26 mouse cellular contexts compared by ENCODE assay signal in the genomic region with DNA sequence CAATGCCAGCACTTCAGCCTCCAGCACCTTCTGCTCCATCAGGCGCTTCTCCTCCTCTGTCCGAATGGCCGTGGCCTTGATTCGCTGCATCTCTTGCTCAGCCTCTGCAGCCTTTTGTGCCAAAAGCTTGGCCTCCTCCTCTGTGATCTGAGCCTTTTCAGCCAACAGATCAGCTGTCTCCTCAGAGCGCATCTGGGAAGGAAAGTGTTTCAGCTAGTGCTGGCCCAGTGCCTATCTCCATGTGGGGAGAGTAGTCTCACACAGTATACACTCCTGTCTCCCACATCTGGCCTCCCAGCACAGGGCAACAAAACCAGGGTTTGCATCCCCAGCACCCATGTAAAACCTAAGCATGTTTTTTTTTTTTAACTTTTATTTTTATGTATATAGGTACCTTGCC. TPM values are rescaled to one million over a fixed set of nuclear protein-coding genes. Genes with fewer than 3 reads are reported as not detected.
DNase-seq lines count a peak whose midpoint lies in the region; ATAC-seq lines count a peak whose summit lies in the region.
"Had no signal": no experiment of that assay in that cellular context is flagged by ENCODE, and none has a peak within 500 bp of the region (broad histone marks: within the 10 kb centered on the region; RNA-seq: fewer than 3 reads in every experiment).

No protein-coding gene starts in this region.

- H3K4me3 ChIP-seq in heart, embryonic 10.5 days, result no peak overlapping the region
- H3K4me3 ChIP-seq in limb, embryonic 10.5 days, result no peak overlapping the region
- H3K4me3 ChIP-seq: embryonic facial prominence, embryonic 12.5 days; embryonic facial prominence, embryonic 15.5 days; gastrocnemius, adult 2 months; heart, adult 2 months; hindbrain, embryonic 10.5 days; hindbrain, embryonic 13.5 days; intestine, embryonic 15.5 days had no signal

- DNase-seq in heart, postnatal 10 days, result peak; percentile 23 to 31
- DNase-seq in heart, embryonic 10.5 days (ENCODE audit: low spot score), result no peak
- DNase-seq in ovary, adult 18-20 months (ENCODE audit: low spot score), result peak; percentile 32
- DNase-seq in ovary, postnatal 14 days (ENCODE audit: low spot score), result no peak
- DNase-seq in limb, embryonic 10.5 days (ENCODE audit: low spot score), result no peak
- DNase-seq in embryo, embryonic 10.5 days (ENCODE audit: low spot score), result no peak
- DNase-seq: adrenal gland, adult 2 months; adrenal gland, postnatal 36 days; B cell, adult 2 months; cerebellum, adult 18-20 months; cerebellum, adult 9-10 months; cerebellum, postnatal 14 days; forebrain, postnatal 0 days; gastrocnemius, adult 2 months; gastrocnemius, postnatal 14 days had no signal

- ATAC-seq in megakaryocyte progenitor cell, adult 5-6 weeks (replicated peaks; ENCODE audit: poor library complexity), result 0 out of 2 replicates have a peak, but pooled peaks have one; percentile 31
- ATAC-seq: forebrain, embryonic 14.5 days; forebrain, postnatal 0 days; hindbrain, embryonic 16.5 days; intestine, embryonic 15.5 days had no signal

- H3K27ac ChIP-seq in heart, embryonic 10.5 days, result no peak overlapping the region
- H3K27ac ChIP-seq in limb, embryonic 10.5 days, result no peak overlapping the region
- H3K27ac ChIP-seq: embryonic facial prominence, embryonic 12.5 days; embryonic facial prominence, embryonic 15.5 days; gastrocnemius, adult 2 months; heart, adult 2 months; hindbrain, embryonic 10.5 days; hindbrain, embryonic 13.5 days; intestine, embryonic 15.5 days had no signal

- intact Hi-C loops in heart, postnatal 10 days (cut with DNase I), result no loop called here

- H3K27me3 ChIP-seq in heart, embryonic 10.5 days (ENCODE audit: insufficient read depth, poor library complexity, severe bottlenecking), result no peaks in the 10 kb centered on the region
- H3K27me3 ChIP-seq in limb, embryonic 10.5 days (ENCODE audit: low read depth, poor library complexity, severe bottlenecking), result no peaks in the 10 kb centered on the region
- H3K27me3 ChIP-seq: CH12.LX; embryonic facial prominence, embryonic 12.5 days; embryonic facial prominence, embryonic 15.5 days; hindbrain, embryonic 13.5 days; intestine, embryonic 15.5 days had no signal

- H3K9me3 ChIP-seq in heart, embryonic 10.5 days, result no peaks in the 10 kb centered on the region
- no peaks in the 10 kb centered on the region for H3K9me3 ChIP-seq in limb, embryonic 10.5 days (replicated peaks)
- H3K9me3 ChIP-seq: embryonic facial prominence, embryonic 12.5 days; embryonic facial prominence, embryonic 15.5 days; G1E; hindbrain, embryonic 10.5 days; hindbrain, embryonic 13.5 days; intestine, embryonic 15.5 days had no signal

- 93% methylated on average over 5 of the region's 5 CpGs for WGBS in heart, embryonic 10.5 days
- 95% methylated on average over 5 of the region's 5 CpGs for WGBS in limb, embryonic 10.5 days

- H3K36me3 ChIP-seq in heart, embryonic 10.5 days, result peaks cover 69% of the 10 kb centered on the region
- H3K36me3 ChIP-seq in limb, embryonic 10.5 days, result peaks cover 85% of the 10 kb centered on the region

- H3K4me1 ChIP-seq in heart, embryonic 10.5 days, result no peaks in the 10 kb centered on the region
- peaks cover 22% of the 10 kb centered on the region for H3K4me1 ChIP-seq in limb, embryonic 10.5 days
- H3K4me1 ChIP-seq: embryonic facial prominence, embryonic 12.5 days; embryonic facial prominence, embryonic 15.5 days; intestine, embryonic 15.5 days had no signal

RNA-seq across cellular contexts. Expression of a gene that starts 43.1 kb away (rescaled TPM):
- not detected for total RNA-seq in heart, postnatal 10 days (2021)
- 0.11 and 0.15 TPM in 2 replicates for polyA plus RNA-seq in heart, embryonic 10.5 days (2016; fragmentation: Nextera tagmentation; extraction: Ambion mirVana)
- total RNA-seq in megakaryocyte progenitor cell, adult 5-6 weeks (2015), result not detected in 2 replicates
- not detected in 2 replicates for total RNA-seq in megakaryocyte progenitor cell, adult 5-6 weeks (2017)
- 0.10 and 0.13 TPM in 2 replicates for polyA plus RNA-seq in limb, embryonic 10.5 days (2016; fragmentation: Nextera tagmentation; extraction: Ambion mirVana)
- total RNA-seq: G1E; heart, adult 2 months had no signal
- polyA plus RNA-seq: G1E; heart, adult 2 months had no signal

RNA-seq across cellular contexts. Expression of a gene that starts 59.6 kb away (rescaled TPM):
- 100 to 1,000 TPM in 1 of 2 experiments, 10 to 100 TPM in 1; 97.2 to 100 TPM for total RNA-seq in heart, postnatal 10 days (2021)
- 43.2 and 52.5 TPM in 2 replicates for polyA plus RNA-seq in heart, embryonic 10.5 days (2016; fragmentation: Nextera tagmentation; extraction: Ambion mirVana)
- 17.4 and 17.9 TPM in 2 replicates for total RNA-seq in megakaryocyte progenitor cell, adult 5-6 weeks (2015)
- total RNA-seq in megakaryocyte progenitor cell, adult 5-6 weeks (2017), result 48.1 and 64.9 TPM in 2 replicates
- polyA plus RNA-seq in limb, embryonic 10.5 days (2016; fragmentation: Nextera tagmentation; extraction: Ambion mirVana), result 61.4 and 63.8 TPM in 2 replicates

Comparison
In these comparisons a context has a peak if more than half of its experiments do, and no peak if none do; other contexts are left out.
1. DNase-seq: peak in heart, postnatal 10 days (2 of 2) and ovary, adult 18-20 months (single experiment); none in heart, embryonic 10.5 days (single experiment), ovary, postnatal 14 days (single experiment), limb, embryonic 10.5 days (single experiment) and embryo, embryonic 10.5 days (single experiment).